Mouse (Mus musculus) cerebellum, adult 2 months (tissue): Measurements from ENCODE around the gene Tead4.

ENCODE experiments used
- CTCF ChIP-seq: fragments of 200-500 bp; IDR thresholded peaks from 2 replicates; pipeline ENCODE4 v1.5.1; 2011; ENCODE audit warnings: low read depth, mild to moderate bottlenecking, control low read depth, low read length, moderate library complexity, borderline replicate concordance; ENCODE audit not compliant: insufficient read depth
- POLR2A ChIP-seq: fragments of 200-500 bp; IDR thresholded peaks from 2 replicates; pipeline ENCODE4 v1.6.1; 2011; ENCODE audit warnings: low read length, control low read depth, borderline replicate concordance; ENCODE audit not compliant: insufficient read depth

DNA sequence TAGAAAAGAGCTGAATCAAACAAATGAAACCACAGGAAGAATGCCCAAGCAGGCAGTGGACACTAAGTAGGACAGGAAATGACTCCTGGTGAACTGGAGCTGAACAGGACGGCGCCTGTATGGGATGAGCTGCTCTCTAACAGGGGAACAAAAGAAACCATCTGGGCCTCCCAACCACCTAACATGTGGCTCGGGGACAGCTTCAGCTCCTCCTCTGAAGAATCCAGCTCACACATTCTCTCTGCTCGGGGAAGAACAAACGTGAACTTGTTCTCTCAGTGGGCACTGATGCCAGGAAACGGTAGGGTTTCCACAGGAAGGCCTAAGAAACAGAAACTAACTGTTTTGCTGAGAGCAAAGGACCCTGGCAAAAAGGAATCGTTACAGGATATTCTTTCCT lies 49.1 kb upstream of the Tead4 start:
- no peak for TF ChIP-seq POLR2A
- TF ChIP-seq CTCF: no peak
